Mouse (Mus musculus) embryonic fibroblast, embryonic 13.5 days (primary cell): ENCODE measurements at regions not wholly inside any gene's neighbourhood (a gene's known extent, or its start where the extent isn't known, plus 50 kb on each side); places are given as distances from the start of the nearest gene placed in this dataset.

ENCODE experiments used
- CTCF ChIP-seq: IDR thresholded peaks from 2 replicates; pipeline ENCODE4 v1.5.1; 2011; ENCODE audit warnings: mild to moderate bottlenecking, control low read depth, low read length, moderate library complexity, borderline replicate concordance; ENCODE audit not compliant: insufficient read depth
- POLR2A ChIP-seq: IDR thresholded peaks from 2 replicates; pipeline ENCODE4 v1.6.1; 2011; ENCODE audit warnings: low read depth, mild to moderate bottlenecking, control low read depth, low read length, moderate library complexity

- no peak for TF ChIP-seq CTCF
- no peak for TF ChIP-seq POLR2A
Observed at GRCm38 (mm10) chr12:110047466-110048250, 231.2 kb upstream of the Dio3 start.
